Mouse (Mus musculus) layer of hippocampus, postnatal 25 days (tissue): ENCODE results near the gene Gm26602. TPM values are rescaled to one million over a fixed set of nuclear protein-coding genes. Genes with fewer than 3 reads are reported as not detected.
"Not testable (repeated sequence)": the region's sequence is repeated elsewhere in the genome, so short reads cannot be mapped to it uniquely, and the experiment has no call there.

ENCODE experiments used
- DNase-seq, 2 experiments: peaks; one replicate each; pipeline ENCODE4 v3.0.0; 2022; ENCODE audit warnings: mixed read lengths in 2 of 2, low spot score in 1 of 2; ENCODE audit errors: extremely low spot score in 1 of 2
- microRNA-seq, 2 experiments: library from miRNA; unstranded; fragments of <30 nt; microRNA quantifications; one replicate each; pipeline ENCODE4 v1.2.0; 2021
- total RNA-seq, 2 experiments: library from RNA; stranded (reverse); gene quantifications; 2 replicates each; pipeline ENCODE4 v1.2.3; 2021

The Gm26602 gene
- total RNA-seq, 2 experiments from 2014 or later = not detected

- DNase-seq = peak in 1 of 2 experiments; percentile 66
Observed at GRCm38 (mm10) chr10:79953946-79954345, 43.3 kb downstream of the Gm26602 start.

DNA sequence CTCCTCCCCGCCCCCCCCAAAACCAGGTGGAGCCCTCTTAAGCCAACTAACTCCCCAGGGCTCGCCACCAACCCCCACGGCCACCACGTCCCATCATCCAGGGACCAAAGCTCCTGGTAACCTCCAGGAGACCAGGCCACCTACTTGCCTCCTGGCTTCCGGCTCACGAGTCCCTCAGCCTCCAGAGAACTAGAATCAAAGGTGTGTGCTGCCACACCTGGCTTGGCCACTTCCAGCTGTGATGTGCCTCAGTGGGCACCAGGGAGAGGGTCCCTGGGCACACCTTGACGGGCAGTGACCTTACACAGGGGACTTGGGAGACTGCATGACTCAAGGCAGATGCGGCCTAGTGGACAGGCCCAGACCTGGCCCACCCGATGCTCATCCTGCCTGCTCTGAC is 45.0 kb downstream of the Gm26602 start:
- DNase-seq = no peak

- no peak for DNase-seq
Observed at GRCm38 (mm10) chr10:79956643-79957154, 46.0 kb downstream of the Gm26602 start.

DNA sequence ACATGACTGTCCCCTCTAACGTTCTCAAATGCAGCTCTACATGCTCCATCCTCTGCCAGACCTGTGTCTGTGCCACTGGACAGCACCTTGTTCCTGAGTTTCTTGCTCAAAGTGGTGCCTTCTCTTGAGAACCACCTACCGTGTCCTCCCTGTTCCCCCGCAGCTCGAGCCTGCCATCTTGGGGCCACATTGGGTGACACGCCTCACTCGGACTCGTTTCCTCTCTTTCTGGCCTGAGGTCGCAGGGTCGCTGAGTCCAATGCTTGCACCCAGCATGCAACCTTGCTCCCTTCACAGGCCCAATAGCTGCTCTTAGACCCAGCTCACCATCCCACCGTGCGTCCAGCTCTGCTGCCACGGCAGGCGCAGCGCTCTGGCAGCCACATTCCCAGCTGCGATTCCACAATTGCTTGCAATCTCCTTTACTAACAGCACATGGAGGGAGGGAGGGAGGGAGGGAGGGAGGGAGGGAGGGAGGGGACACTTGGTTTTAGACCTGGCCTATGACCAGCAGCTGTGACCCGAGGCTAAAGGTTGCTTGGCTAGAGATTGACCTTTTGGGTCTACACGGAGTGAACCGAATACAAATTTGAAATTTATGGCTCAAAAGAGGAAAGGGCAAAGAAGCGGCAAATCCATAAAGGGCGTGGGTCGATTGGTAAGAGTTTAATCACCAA is 47.6 kb downstream of the Gm26602 start:
- peak; percentile 66 to 74 for DNase-seq

DNA sequence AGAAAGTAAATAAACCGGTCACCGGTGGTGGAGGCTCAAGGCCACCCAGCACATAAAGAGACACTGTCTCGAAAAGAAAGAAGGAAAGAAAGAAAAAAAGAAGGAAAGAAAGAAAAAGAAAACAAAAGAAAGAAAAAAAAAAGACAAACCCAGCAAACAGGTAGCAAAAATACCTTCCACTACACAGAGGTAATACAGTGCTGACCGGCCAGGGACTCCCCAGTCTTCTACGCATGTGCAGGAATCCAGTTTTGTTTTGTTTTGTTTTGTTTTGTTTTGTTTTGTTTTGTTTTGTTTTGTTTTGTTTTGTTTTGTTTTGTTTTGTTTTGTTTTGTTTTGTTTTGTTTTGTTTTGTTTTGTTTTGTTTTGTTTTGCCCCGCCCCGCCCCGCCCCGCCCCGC is 48.8 kb downstream of the Gm26602 start:
- not testable (repeated sequence) for DNase-seq

DNA sequence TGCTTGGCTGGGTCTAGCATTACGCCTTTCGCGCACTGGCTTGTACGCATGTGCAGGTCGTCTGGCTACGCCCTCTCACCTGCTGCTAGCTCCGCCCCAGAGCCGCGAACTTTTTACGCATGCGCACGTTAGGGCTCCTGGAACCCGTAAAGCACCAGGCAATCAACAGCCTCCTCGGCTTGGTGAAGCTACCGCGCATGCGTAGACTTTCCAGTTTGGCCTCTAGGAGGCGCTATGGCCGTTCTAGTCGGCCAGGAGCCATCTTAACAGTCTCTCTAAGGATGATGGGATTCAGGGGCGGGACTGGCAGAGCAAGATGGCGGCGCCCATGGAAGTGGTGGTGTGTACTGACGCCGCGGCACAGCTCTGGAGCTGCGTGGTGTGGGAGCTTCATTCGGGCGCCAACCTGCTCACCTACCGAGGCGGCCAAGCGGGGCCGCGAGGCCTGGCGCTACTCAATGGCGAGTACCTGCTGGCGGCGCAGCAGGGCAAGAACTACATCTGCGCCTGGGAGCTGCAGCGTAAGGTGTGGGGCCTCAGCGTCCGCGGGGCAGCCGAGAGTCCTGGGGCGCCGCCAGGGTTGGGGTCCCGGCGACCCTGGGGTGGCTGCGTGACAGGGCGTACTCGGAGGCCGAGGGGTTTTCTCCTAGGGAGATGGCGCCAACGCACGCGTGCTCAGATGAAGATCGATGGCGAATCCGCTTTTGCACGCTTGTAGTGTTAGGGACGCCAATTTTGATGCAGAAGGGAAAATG is 49.4 kb downstream of the Gm26602 start, which contains the start of gene Wdr18:
Gene Wdr18, plus strand, starts transcription at position 306 of the 755 bp plus-strand sequence.
- DNase-seq = peak; percentile 98 to 99

Small RNA genes within 50 kb of the gene (microRNA-seq; reads per million reads assigned to microRNA genes)
- gene Mir6910 = 0 to 0.55 reads per million in 2 experiments

Other genes with a start within 250 kb of the Gm26602 start
- not detected for gene Madcam1, start 246.3 kb upstream of the Gm26602 start, total RNA-seq
- gene Tpgs1, start 241.5 kb upstream of the Gm26602 start, total RNA-seq = 10 to 100 TPM; 74.9 to 79.7 TPM
- gene Cdc34, start 228.7 kb upstream of the Gm26602 start, total RNA-seq = 10 to 100 TPM; 67.1 to 77.7 TPM
- gene Gzmm, start 221.8 kb upstream of the Gm26602 start, total RNA-seq = 1 to 10 TPM; 2.4 to 3.1 TPM
- 100 to 1,000 TPM; 610 to 665 TPM for gene Bsg, start 206.4 kb upstream of the Gm26602 start, total RNA-seq
- gene Hcn2, start 194.2 kb upstream of the Gm26602 start, total RNA-seq = 100 to 1,000 TPM; 108 to 110 TPM
- 10 to 100 TPM; 39.2 to 44.6 TPM for gene Polrmt, start 164.3 kb upstream of the Gm26602 start, total RNA-seq
- gene Fgf22, start 155.8 kb upstream of the Gm26602 start, total RNA-seq = 1 to 10 TPM; 1.0 to 1.5 TPM
- 10 to 100 TPM; 82.7 to 92.9 TPM for gene Rnf126, start 143.9 kb upstream of the Gm26602 start, total RNA-seq
- 1 to 10 TPM; 1.2 to 2.1 TPM for gene Fstl3, start 133.6 kb upstream of the Gm26602 start, total RNA-seq
- gene Prss57, start 119.9 kb upstream of the Gm26602 start, total RNA-seq = under 1 TPM; 0.30 to 0.33 TPM
- 100 to 1,000 TPM; 307 to 325 TPM for gene Palm, start 117.3 kb upstream of the Gm26602 start, total RNA-seq
- gene Misp, start 89.9 kb upstream of the Gm26602 start, total RNA-seq = under 1 TPM; 0.66 to 0.89 TPM
- gene Ptbp1, start 56.4 kb upstream of the Gm26602 start, total RNA-seq = 10 to 100 TPM; 44.0 to 66.0 TPM
- gene Prtn3, start 36.4 kb upstream of the Gm26602 start, total RNA-seq = 1 to 10 TPM; 1.1 to 1.4 TPM
- gene Plppr3, start 36.2 kb upstream of the Gm26602 start, total RNA-seq = 10 to 100 TPM; 32.4 to 34.4 TPM
- gene Elane, start 24.6 kb upstream of the Gm26602 start, total RNA-seq = not detected
- gene Cfd, start 20.0 kb upstream of the Gm26602 start, total RNA-seq = not detected
- gene Med16, start 1.9 kb upstream of the Gm26602 start, total RNA-seq = 10 to 100 TPM; 55.5 to 56.2 TPM
- gene Kiss1r, start 6.1 kb downstream of the Gm26602 start, total RNA-seq = 1 to 10 TPM; 6.6 to 6.7 TPM
- gene R3hdm4, start 10.4 kb downstream of the Gm26602 start, total RNA-seq = 100 to 1,000 TPM; 428 to 450 TPM
- gene Arid3a, start 16.2 kb downstream of the Gm26602 start, total RNA-seq = 1 to 10 TPM; 4.6 to 6.9 TPM
- 10 to 100 TPM; 42.9 to 45.8 TPM for gene Wdr18, start 49.3 kb downstream of the Gm26602 start, total RNA-seq
- under 1 TPM; 0.12 to 0.15 TPM for gene Grin3b, start 59.9 kb downstream of the Gm26602 start, total RNA-seq
- 100 to 1,000 TPM; 125 to 131 TPM for gene Tmem259, start 73.5 kb downstream of the Gm26602 start, total RNA-seq
- 1 to 10 TPM; 5.8 to 6.0 TPM for gene Cnn2, start 77.7 kb downstream of the Gm26602 start, total RNA-seq
- gene Abca7, start 85.6 kb downstream of the Gm26602 start, total RNA-seq = 10 to 100 TPM in 1 of 2 experiments, 1 to 10 TPM in 1; 9.6 to 10.2 TPM
- gene Arhgap45, start 105.8 kb downstream of the Gm26602 start, total RNA-seq = 1 to 10 TPM; 3.3 to 4.3 TPM
- 10 to 100 TPM; 86.6 to 91.0 TPM for gene Polr2e, start 128.9 kb downstream of the Gm26602 start, total RNA-seq
- gene Gpx4, start 136.3 kb downstream of the Gm26602 start, total RNA-seq = 100 to 1,000 TPM; 486 to 515 TPM
- gene Sbno2, start 194.7 kb downstream of the Gm26602 start, total RNA-seq = 10 to 100 TPM; 14.5 to 22.0 TPM
- gene Stk11, start 204.9 kb downstream of the Gm26602 start, total RNA-seq = 10 to 100 TPM; 89.1 to 94.3 TPM
- gene Atp5d, start 227.8 kb downstream of the Gm26602 start, total RNA-seq = 100 to 1,000 TPM; 338 to 391 TPM
- gene Cbarp, start 230.0 kb downstream of the Gm26602 start, total RNA-seq = 100 to 1,000 TPM; 399 to 401 TPM
- 10 to 100 TPM; 61.4 to 82.4 TPM for gene Midn, start 237.4 kb downstream of the Gm26602 start, total RNA-seq